Mouse (Mus musculus) urinary bladder, postnatal 4 days (tissue): ENCODE results near the gene Pear1.

Experiments
- DNase-seq, 2 experiments: peaks; one replicate each; pipeline ENCODE4 v3.0.0; 2021 to 2022; ENCODE audit warnings: low spot score in 2 of 2

Gene Pear1

DNA sequence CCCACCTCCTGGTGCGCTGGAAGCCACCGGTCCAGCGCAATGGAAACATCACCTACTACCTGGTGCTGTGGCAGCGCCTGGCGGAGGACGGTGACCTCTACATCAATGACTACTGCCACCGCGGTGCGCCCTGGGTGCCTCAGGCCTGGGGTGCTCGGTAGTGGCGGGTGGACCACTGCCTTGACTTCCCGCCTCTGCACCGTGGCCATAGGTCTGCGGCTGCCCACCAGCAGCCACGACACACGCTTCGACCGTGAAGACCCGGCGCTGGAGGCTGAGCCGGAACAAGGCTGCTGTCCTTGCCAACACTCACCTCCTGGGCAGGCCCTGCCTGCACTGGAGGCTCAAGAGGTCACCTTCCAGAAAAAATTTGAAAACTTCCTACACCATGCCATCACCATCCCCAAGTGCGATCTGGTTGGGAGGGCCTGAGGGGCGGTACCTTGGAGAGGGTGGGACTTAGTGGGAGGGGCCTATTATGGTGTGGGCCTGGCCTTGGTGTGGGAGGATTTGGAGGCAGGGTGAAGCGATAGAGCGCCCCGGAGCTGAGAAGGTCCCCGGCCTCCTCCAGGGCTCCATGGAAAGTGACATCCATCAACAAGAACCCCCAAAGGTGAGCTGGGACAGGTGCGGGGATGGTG is 14.7 kb downstream of the Pear1 start:
- DNase-seq = no peak

DNA sequence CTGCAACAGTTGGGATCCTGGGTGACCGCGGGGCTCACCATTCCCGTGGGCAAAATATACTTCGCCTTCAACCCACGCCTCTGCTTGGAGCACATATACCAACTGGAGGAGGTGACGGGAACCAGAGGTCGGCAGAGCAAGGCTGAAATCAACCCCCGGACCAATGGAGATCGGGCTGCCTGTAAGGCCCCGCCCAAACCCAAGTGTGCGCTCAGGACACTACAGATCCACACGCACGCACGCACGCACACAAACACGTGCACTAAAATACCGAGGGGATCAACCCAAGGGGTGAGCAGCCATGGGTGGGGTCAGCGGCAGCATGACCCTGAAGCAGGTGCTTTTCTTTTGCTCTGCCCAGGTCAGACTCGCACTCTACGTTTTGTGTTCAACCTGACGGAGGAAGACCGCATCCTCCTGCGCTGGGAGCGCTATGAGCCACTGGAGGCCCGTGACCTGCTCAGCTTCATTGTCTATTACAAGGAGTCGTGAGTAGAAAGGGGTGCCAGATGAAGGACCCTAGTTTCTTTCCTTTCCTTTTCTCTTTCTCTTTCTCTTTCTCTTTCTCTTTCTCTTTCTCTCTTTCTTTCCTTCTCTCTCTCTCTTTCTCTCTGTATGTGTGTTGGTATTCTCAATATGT is 19.9 kb downstream of the Pear1 start:
- no peak for DNase-seq

DNA sequence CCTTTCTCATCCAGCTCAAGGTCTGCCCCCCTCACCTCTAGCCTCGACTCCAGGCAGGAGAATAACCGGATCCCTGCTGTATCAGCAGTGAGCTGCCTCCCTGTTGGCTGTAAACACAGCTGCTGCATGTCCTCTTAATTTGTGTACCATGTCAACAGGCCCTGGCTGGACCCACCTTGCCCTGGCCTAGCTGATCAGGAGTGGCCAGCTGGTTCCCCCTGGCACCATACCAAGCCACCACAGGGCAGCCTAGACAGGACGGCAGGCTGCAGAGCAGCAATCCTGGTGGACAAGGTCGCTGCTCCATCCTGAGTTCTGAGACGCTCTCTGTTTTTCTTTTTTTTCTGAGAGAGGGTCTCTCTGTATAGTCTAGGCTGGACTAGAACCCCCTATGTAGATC is 22.4 kb downstream of the Pear1 start:
- no peak for DNase-seq

DNA sequence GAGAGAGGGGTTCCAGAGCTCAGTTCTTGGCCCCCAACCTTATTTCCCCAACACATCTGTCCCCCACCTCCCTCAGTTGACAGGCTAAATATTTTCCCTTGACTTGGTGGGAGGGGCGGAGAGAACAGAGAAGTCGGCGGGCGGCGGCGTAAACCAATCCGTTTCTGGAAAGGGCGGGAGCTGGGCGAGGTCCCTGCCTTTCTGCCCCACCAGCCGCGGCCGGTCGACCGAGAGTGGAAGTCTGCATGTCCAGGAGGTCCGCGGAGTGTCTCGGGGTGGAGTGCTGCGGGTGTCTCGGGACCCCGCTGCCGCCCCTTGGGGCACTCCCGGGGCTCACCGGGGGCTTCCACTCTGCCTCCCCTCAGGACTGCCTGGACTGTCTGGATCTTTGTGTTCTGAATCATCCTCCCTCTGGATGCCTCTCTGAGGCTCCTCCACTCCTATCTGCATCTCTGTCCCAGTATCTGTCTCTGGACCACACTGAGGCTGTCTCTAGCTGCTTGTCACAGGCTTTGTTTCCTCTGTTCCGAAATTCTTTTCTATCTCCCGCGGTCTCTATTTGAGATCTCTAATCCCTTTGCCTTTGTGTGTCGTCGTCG is 27.3 kb downstream of the Pear1 start, which contains the start of gene Insrr:
TSS of gene Insrr (plus strand) at position 216 of the 599 bp plus-strand sequence.
- DNase-seq = no peak

DNA sequence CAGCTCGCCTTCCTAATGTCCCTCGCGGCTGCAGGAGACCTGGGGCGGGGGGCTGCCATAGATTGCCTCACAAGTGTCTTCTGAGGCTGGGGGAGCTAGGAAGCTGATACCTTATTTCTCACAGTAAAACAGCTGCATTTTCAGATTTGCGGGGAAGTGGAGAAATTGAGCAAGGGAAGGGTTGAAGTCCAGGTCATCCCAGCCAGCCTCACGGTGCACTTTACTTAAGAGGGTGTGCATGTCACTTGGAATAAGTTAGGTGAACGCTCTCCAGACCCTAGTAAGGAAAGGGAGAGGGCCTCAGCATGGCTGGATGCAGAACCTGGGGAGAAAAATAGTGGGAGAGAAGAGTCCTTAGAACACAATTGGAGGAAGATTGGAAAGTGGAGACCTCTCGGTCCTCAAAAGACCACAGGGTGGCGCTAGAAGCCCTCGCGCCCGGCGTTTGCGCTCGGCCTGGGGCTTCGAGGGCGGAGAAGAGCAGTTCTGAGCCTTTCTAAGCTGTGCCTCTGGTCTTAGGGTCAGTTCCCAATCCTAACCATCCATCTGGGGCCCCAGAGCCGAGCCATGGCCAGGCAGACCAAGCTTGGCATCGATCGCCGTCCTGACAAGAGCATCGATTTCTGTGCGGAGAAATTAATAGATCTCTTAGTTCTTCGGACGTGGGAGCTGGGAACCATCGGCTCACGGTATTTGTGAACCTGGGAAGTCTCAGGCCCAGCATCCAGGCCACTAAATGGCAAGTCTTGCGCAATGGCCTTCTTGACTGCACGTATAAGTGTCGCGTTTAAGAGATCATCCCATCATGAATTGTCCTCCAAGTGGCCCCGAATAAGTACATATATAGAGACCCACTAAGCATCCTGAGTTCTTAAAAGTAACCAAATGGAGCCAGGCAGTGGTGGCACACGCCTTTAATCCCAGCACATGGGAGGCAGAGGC is 28.5 kb downstream of the Pear1 start:
- peak; percentile 60 to 74 for DNase-seq

DNA sequence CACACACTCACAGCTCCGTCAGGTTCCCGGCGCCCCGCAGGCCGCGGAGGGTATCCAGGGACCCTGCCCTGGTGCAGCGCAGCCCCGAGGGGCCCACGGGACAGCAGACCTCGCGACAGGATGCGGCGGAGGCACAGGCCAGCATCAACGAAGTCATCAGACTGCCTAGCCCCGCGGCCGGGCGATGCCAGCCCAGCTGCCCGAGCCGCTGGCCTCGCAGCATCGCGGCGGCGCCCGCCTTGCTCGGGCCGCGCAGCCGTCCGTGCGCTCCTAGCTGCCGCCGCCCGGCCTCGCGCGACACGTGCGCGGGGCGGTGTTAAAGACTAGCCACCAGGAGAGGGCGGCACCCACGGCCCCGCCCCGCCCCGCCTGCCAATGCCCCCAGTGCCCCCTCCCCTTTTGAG is 29.2 kb downstream of the Pear1 start, which contains the start of gene Ntrk1:
TSS of gene Ntrk1 (minus strand) at position 241 of the 404 bp plus-strand sequence.
- DNase-seq = no peak

DNA sequence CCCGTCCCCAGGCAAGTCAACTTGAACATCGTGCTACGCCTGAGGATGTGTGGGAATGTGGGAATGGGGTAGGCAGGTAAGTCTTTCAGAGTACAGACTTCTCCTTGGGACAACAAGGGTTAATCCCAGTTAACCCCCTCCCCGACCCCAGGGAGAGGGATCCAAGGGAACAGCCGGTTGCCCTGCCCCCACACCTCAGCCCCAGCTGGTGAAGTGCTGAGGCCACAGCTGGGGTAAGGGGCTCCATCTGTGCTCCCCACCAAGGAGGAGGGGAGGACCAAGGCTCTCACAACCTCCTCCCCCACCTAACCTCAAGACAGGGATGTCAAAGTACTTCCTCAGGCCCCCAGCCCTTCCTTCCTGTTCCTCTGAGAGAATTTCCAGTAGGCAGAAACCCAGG is 34.3 kb downstream of the Pear1 start:
- DNase-seq = no peak

DNA sequence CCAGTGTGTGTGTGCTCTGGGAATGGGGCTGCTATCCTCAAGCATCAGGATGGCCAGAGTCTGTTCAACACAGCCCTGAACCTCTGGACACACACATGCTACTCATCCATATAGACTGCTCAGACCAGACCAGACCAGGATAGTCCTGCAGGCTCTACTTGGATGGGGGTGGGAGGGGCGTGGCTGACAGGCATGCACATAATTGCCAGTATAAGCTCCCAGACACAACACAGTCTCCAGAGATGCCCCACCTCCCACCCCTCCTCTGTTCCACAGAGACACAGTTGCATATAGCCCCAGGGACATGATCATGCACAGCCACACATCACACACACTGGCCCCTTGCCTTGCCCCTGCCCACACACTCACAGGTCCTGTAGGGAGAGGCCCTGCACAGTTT is 34.9 kb downstream of the Pear1 start:
- DNase-seq = no peak

DNA sequence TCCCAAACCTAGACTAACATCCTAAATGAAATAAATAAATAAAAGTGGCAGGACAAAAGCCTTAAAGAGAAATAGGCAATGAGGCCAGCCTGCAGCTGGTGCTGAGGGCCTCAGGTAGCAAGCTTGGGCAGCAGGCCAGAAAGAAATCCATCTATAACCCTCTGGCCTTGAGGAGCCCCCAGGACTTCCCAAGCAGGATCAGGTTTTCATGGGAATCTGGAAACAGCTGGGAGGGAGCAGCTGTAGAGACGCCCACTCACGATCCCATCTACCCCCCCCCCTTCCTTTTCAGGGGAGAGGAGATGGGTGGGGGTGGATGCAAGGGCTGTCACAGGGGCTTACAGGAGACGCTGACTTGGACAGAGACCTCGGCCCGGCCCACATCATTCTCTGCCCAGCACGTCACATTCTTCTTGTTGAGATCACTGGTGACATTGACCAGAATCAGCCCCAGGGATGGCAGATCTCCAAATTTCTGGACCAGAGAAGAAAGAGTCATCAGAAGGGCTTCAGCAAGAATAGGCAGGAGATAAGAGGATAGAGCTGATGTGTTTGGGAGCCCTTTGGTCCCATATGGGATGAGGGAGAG is 38.4 kb downstream of the Pear1 start:
- DNase-seq = no peak

DNA sequence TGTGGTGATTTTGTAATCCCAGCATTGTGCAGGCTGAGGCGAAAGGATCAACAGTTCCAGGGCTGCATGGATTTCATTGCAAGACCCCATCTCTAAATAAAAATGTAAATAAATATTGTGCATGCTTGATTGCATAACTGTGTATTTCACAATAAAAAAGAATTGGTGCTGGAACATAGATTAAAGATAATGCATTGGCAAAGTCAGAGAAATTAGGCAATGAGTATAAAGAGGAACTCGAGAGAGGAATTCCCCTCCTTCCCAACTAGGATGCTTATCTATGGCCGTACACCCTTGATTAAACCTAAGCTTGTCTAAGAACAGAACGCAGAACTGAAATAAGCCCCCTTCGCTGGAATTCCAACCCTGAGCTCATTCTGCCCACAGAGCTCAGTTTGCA is 39.0 kb downstream of the Pear1 start:
- DNase-seq = no peak

DNA sequence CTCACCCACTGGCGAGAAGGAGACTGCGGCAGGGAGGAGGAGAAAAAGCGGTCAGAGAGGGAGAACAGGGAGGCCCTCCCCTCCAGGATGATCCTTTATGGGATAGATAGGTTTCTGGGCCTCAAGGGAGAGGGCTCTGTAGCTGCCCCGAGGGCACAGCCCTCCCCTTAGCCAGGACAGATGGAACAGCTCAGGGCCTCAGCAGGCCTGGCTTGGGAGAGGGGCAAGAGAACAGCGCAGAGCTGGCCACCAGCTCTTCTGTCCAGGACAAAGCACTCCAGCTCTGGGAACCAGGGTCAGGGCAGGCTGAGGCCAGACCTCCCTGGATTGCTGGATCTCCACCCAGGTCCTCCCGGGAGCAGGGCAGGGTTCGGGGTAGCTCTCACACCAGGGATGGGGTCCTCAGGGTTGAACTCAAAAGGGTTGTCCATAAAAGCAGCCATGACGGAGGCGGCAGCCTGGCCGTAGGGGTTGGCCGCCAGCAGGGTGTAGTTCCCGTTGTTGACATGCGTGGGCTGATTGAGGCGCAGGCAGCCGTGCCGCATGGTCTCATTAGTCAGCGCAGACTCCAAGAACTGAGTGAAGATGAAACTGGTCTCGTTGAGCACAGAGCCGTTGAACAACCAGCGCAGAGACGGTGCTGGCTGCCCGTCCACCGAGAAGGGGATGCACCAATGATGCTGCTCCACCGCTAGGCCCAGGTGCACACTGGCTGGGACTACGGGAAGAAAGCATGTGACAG is 40.7 kb downstream of the Pear1 start:
- no peak for DNase-seq

DNA sequence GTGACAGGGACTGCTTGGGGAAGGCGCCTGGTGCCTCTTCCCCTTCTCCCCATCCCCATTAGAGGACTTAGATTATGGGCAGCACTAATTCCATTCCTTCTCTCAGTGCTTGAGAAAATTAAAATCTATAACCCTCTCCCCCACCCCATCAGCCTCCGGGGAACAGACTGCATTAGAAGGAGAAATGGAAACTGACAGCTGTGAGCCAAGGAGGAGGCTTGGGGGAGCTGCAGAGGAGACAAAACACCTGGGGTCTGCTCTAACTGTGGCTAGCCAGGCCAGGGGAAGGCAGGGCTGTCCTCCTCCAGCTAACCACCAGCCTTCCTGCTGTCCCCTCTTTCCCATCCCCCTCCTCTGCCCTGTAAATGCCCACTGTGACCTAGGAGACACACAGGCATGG is 45.0 kb downstream of the Pear1 start:
- DNase-seq = no peak

DNA sequence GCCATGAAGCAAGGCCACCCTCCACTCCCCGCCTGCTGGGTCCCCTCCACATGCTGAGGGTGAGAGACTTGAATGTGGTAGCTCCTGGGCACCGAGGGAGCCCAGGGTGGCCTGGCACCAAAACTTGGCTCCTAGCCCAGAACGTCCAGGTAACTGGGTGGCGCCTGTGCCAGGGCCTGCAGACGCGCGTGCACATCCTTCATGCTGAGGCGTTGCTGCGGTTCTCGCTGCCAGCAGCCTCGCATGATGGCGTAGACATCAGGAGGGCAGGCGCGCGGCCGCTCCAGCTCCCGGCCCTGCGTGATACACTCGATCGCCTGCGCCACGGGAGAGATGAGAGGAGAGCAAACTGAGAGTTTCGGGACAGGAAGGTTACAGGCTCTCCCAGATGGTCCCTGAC is 45.8 kb downstream of the Pear1 start:
- no peak for DNase-seq

DNA sequence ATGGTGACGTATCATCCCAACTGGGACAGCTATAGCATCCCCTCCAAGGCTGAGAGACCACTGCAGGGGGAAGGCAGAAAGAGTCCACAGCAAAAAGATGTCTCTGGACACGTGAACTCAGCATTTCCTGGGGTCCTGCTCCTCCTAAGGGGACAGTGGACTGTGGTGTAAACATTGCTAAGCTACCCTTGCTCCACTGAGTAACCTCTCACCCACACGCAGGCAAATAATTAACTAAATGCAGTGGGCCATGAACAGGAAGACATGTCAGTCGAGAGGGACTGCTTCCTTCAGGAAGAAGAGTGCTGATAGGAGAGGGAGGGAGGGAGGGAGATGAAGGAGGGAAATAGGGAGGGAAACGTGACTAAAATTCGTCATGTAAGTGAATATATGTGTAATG is 53.0 kb downstream of the Pear1 start:
- DNase-seq = no peak

DNA sequence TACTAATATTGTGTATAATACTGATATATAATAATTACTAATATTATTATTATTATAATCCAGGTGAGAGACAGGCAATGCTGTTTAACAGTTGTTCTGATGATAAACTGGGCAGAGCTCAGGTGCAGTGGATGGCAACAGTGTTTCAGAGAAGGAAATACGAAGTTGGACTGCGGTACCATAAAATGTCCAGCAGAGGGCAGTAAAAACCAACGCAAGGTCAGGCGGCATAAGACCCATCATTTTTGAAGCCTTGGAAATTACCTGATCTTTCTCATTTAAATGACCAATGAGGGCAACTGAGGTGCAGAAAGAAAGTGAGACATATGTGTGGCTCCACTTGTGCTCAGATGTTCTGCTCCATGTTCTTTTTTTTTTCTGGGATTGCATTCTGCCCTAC is 53.8 kb downstream of the Pear1 start:
- DNase-seq = no peak

DNA sequence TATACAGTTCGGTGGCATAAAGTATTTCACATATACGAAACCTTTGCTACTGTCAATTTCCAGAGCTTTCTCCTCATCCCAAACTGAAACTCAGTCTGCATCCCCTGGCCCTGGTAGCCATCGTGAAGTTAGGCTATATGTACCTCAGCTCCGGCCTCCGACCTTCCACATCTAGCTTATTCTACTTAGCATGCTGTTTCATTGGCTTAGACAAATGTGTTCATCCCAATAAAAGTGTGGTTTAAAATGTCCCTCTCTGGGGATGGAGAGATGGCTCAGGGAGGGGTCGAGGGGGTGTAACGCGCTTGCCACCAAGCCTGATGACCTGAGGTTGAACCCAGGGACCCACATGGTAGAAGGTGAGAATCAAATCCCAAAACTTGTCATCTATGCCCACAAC is 54.6 kb downstream of the Pear1 start:
- DNase-seq = no peak

DNA sequence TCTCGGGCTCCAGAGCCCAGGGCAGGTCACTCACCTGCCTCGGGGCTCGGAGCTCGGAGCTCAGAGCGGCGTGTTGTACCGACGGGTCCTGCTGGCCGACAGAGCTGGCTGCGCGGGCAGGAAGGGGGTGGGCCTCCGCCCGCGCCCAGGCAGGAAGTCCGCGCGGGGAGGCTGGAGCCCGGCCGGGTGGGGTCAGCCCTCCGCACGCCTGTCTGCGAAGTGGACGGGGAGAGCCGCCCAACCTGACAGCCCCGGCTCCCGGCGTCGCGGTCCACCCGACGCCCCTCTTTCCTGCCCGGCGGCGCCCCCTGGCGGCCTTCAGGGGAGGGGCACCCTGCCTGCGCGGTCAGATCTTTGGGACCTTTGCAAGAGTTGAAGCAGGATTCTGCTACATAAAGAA is 55.3 kb downstream of the Pear1 start:
- peak; percentile 87 to 90 for DNase-seq

DNA sequence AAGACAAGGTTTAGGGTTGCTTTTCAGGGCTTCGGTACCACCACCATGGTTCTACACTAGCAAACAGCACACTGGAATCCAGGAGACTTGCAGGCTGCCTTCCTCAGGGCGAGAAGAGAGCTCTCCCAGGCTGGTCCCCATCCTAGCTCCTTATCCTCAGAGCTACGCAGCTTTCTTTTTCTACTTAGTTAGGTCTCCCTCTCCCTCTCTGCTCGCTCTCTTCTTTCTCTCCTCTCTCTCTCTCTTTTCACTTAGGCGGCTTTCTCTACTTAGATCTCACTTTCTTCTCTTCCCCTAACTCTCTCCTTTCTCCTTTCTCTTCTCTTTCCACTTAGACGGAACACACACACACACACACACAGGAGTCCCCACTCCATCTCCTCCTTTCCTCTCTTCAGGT is 55.7 kb downstream of the Pear1 start:
- no peak for DNase-seq

DNA sequence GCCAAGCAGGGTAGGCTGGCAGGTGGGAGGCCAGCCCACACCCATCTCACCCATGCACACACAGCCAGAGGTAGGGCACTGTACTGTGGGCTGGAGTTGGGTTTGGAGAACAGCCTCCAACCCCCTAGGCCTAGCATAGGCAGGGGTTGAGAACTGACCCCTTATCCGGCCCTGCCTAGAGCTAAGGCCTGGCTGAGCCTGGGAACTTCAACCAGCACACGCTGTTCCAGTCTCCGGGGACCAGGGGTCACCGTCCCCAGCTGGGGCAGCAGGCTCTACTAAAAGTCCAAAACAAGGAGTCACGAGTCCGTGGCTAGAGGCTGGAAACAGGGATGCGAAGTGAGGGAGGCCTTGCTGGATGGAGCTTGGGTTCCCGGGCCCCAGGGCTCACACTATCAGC is 56.3 kb downstream of the Pear1 start:
- DNase-seq = no peak

DNA sequence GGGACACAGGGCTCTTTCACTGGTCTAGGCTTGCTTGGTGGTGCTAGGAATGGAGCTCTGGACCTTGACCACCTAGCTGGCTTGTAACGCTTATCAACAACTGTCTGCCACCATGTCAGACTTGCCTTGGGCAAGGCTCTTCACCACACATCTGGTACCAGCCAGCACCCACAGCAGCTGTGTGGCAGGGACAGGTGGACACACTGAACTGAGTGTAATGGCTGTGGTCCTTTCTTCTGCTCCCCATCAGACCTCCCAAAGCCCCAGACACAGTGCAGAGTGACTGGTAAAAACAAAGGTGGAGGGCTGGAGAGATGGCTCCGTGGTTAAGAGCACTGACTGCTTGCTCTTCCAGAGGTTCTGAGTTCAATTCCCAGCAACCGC is 57.8 kb downstream of the Pear1 start:
- no peak for DNase-seq

DNA sequence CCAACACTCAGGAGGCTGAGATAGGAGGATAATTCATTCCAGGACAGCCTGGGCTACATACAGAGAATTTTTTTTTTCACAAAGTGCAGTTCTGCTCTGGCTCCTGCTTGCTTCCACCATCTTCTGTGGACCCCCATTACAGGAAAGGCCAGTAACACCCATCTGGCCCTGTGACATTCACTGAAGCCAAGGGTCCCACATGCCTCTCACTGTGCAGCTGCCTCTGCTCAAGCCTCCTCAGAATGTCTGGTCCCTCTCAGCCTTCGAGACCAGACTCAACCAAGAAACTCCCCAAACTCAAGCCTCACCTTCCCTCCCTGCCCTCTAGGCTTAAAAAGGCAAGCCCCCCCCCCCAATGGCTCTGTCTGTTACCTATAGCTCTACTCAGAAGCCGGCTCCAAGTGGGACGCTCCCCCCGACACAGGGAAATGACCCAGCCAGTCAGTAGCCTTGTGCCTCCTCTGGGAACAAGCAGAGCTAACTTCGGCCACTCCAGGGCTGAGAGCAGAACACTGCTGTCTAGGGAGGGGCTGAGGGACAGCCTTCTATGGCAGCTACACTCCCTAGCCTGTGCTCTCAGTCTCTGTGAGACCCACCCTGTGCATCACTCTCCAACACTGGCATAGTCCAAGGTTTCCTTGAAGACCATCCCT is 58.3 kb downstream of the Pear1 start:
- DNase-seq = no peak
